Mouse (Mus musculus) induced T-regulatory cell, adult 2 months (primary cell): ENCODE data around the gene Aspdh.

ENCODE experiments used
- DNase-seq: peaks from one replicate; pipeline ENCODE4 v3.0.0-alpha.2; 2012; ENCODE audit warnings: low read depth

The Aspdh gene

DNA sequence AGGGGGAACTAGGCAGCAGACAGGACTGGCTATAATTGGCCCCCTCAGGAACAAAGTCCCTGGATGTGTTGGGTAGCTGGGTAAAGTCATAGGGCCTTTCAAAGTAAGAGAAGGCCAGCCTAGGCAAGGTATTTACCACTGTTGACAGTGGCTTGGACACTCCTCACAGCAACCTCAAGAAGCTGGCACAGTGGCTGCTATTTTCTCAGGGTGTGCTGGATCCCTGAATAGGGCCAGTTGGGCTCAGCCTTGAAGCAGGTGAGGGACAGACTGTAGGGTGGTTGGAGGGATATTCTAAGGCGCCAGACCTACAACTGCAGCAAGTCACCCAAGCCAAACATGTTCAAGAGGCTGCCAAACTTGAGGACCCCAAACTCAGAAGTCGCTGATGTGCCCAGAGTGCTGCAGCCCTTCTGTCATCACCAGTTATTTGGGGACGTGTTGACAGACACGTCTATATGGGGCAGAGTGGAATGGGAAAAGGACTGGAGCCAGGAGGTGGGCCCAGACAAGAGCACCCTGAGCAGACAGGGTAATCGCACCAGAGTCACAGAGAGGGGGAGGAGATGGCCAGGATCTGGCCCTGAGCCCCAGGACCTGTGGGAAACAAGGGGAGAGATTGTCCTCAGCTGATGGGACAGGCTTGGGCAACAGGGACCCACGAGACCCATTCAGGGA, 6.8 kb downstream of the Aspdh start:
- no peak for DNase-seq

DNA sequence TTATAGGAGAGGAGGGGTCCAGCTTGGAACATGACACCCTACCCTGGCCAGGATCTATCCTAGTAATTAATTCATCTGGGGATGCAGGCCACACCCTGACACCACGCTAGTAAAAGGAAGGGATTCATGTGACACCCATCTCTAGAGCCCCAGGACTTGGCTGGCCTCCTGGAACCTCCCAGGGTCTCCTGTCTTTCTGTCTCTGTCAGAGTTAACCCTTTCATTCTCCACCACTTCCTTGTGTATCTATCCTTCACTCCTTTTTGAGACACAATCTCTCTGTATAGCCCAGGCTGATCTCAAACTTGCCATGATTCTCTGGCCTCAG, 7.3 kb downstream of the Aspdh start:
- no peak for DNase-seq

DNA sequence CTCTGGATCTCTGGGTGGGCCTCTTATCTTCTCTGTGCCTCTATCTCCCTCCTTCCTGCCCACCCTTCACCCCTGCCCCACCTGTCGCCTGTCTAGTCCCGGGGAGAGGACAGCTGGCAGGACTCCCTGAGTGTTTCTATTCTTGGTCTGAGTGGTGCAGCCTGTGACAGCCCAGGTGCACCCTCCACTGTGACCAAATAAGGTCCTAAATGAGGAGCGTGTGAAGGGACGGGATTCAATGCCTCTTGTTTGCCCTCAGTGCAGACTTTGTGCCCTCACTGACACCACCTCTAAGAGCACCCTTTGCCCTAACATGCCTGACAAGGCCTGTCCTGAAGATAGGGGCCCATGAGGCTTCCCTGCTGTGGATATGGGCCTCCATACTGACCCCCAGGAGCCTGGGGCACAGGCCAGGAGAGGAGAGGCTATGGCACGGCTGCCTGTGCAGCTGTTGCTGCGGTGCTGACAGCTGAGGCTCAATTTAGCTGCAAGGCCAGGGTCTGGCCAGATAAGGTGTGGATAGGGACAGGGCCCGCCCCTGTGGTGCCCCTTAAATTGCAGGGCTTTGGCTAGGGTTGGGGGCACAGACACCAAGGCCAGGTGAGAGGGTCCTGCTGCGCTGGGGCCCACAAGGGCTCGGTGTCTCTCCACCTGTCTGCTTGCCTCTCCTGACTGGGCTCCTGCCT, 7.9 kb downstream of the Aspdh start:
- DNase-seq, result no peak

DNA sequence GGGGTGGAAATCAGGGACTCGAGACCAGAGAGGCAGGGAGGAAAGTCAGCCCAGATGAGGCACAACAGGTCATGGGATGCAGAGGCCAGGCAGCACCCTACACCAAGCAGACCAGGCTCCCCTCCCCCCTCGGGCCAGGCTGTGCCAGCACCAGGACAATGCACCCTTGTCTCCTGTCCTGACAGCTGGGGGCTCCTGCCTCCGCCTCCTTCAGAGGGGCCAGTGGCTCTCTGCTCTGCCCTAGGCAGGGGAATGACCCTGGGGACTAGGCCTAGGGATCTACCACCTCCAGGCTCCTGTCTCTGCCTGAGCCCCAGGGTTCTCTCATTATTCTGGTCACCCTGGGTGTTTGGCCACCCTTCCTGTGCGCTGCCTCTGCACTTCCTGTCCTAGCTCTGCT, 9.2 kb downstream of the Aspdh start:
- no peak for DNase-seq

DNA sequence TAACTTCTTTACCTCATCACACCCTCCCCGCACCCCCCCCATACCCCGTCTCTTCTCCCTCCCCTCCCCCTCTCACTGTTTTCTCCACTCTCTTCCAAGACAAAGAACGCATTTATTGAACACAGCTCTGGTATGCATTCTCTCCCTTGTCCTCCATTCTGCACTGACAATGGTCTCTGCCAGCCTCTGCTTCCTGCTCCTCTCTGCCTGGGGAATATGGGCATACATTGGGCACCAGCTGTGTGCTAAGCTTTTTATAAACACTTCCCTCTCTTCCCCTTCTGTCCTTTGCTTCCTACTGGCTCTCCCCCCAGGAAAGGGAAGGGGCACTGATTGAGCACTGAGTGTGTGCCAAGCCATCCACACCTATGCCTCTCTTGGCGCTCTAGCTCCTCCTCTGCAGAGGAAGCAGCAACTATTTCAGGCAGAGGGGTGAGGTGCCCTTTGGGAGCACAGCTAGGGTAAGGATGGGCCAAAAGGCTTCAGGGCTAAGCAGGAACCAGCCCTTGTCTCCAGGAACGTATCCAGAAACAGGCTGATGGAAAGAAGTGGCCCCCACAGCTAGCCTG, 9.9 kb downstream of the Aspdh start:
- DNase-seq, result no peak

DNA sequence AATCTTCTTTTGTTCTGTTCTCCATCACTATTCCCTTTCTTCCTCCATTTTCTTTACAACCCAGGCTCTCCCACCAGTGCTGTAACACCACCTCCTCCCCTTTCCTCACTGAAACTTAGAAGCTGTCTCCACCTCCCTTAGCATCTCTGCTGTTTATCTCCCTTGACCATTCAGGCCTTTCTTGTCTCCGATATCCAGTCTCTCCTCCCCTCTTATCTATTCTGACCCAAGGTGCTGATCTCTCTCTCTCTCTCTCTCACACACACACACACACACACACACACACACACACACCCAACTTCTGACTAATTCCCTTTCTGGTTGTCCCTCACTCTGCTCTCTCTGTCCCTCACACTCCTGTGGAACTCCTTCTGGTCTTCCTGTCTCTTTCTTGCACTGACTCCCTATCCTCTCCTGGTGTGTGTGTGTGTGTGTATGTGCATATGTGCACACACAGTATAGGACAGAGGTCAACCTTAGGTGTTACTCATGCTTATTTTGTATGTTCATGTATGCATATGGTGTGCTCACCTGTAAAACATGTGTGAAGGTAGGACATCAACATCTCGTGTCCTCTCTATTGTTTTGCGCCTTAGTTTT, 17.7 kb downstream of the Aspdh start:
- no peak for DNase-seq

DNA sequence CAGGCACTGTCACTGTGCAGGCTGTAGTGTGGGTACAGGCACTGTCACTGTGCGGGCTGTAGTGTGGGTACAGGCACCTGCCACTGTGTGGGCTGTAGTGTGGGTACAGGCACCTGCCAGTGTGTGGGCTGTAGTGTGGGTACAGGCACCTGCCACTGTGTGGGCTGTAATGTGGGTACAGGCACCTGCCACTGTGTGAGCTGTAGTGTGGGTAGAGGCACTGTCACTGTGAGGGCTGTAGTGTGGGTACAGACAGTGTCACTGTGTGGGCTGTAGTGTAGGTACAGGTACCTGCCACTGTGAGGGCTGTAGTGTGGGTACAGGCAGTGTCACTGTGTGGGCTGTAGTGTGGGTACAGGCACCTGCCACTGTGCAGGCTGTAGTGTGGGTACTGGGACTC, 18.9 kb downstream of the Aspdh start:
- DNase-seq, result no peak

DNA sequence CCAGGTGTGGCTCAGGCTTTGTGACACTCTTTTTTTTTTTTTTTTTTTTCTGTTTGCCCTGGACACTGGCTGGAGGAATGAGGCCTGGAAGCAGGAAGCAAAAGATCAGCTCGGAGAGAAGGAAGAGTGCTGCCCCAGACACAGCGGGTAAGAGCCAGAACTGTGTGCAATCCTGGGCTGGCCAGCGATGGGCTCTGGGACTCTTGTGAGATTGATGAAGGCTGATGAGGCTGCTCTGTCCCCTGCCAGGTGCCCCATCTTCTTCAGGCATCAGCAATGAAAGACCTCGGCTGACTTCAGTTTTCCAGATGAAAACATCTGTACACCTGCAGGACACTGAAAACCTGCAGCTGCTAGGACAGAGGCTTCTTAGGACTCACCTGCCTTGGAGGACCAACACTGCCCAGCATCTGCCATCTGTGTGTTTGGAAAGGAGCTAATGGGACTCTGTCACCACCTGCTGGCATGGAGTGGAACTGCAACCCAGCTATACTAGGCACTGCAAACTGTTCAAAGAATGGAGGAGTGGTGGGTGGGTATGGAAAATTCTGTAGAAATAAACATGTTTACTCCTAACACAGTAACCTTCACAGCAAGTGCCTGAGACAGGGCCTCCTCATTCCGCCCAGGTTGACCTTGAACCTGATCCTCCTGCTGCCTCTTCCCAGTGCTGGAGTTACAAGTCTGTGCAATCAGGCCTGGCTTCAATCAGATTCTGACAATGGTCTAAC, 19.8 kb downstream of the Aspdh start:
- peak; percentile 90 for DNase-seq

DNA sequence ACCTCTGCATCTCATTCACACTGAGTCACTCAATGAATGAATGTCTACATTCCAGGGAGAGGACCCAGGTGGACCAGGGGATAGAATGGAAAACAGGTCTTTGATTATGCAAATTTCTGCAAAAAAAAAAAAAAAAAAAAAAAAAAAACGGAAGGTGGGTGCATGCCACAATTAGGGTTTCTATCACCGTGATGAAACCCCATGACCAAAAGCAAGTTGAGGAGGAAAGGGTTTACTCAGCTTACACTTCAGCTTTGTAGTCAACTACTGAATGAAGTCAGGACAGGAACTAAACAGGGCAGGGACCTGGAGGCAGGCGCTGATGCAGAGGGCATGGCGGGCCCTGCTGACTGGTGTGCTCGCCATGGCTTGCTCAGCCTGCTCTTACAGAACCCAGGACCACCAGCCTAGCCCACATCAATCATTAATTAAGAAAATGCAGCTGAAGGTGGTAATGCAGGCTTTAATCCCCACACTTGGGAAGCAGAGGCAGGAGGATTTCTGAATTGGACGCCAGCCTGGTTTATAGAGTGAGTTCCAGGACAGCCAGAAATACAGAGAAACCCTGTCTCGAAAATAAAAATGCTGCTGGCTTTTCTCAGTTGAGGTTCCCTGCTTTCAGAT, 20.5 kb downstream of the Aspdh start:
- no peak for DNase-seq

DNA sequence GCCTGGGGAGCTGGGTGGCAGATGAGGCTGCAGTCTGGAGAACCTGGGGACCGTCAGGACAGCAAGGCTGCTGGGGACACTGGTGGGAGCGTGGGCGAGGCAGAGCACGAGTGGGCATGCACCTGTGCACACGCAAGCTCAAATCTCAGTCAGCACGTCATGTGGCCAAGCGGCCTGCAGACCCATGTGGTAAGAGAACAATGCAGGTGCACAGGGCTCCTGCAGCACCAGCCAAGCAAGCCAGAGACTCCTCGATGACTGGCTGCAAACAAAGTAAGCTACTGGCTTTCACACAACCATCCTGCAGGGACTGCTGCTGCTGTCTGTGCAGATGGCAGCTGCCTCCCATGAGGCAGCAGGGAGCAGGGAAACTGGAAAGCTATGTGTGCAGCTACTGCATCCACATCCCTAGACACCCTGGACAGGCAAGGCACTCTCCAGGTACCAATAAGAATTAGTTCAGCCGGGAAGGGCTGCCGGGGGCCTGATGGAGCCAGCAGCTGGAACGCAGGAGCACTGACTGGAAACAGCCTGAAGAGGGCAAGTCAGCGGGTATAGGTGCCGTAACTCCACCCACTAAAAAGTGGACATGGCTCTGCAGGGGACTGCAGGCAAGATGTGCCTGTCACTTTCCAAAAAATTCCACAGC, 21.9 kb downstream of the Aspdh start:
- no peak for DNase-seq

DNA sequence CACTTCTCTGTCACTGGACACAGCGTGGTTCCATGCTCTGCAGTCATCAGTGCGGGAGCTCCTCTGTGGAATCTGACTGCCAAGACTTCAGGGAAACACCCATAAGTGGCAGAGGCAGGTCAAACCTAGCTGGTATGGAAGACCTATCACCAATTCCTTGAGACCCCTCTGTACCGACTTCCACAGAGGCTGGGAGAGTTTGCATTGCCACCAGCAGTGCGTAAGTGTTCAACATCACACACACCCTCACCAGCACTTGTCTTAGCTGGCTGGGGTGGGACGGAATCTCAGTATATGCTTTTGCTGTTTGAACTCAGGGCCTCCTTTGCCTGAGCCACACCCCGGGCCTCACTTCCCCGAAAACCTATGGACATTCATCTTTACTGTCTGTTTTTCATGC, 22.7 kb downstream of the Aspdh start:
- DNase-seq, result no peak

DNA sequence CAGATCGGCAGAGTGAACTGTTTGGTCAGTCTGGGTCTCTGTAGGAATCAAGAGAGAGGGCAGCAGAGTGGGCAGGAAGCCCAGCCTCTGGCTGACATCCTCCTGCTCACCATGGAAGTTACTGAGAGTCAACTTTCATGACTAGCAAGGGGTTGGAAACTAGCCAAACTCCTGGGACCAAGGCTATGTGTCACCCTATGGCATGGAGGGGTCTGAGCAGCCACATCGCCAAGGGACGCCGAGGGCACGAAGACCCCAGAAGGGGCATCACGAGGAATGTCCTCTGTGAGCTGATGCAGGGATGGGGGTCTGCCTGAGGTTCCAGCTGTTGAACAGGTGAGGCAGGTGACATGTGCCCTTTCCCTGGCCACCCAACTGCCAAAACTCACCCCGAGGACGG, 23.4 kb downstream of the Aspdh start:
- no peak for DNase-seq

DNA sequence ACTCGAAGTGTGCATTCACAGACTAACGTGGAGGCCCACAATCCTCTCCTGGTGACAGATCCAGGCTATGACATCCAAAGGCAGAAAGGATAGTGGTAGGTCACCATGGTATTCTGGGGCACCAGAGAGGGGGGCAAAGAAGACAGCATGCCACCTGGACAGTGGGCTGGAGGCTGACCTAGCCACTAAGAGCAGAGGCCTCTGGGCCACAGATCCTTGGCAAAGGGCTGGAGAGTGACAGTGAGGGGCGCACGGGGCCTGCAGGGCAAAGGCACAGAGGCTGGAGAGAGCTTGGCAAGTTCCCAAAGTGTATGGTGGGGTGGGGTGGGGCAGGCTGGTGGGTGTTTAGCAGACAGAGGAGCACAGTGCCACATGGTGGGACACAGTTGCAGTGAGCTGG, 25.1 kb downstream of the Aspdh start:
- DNase-seq, result no peak

DNA sequence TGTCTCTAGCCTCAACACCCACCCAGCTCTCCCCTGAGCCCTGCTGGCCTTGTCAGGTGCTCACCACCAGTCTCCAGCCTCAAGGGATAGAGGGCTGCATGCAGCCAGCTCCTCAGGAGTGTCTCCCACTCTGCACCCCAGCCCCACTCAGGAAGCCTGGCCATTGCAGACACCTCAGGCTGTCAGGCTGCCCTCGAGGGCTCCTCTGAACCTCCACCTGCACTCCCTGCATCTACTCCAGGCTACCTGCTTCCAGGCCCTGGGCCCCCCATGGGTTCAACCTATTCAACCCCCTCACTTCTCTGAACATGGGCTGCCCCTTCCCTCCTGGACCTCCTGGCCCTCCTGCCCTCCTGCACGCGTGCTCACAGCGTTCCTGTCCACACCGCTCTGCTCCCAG, 26.2 kb downstream of the Aspdh start:
- DNase-seq, result no peak

DNA sequence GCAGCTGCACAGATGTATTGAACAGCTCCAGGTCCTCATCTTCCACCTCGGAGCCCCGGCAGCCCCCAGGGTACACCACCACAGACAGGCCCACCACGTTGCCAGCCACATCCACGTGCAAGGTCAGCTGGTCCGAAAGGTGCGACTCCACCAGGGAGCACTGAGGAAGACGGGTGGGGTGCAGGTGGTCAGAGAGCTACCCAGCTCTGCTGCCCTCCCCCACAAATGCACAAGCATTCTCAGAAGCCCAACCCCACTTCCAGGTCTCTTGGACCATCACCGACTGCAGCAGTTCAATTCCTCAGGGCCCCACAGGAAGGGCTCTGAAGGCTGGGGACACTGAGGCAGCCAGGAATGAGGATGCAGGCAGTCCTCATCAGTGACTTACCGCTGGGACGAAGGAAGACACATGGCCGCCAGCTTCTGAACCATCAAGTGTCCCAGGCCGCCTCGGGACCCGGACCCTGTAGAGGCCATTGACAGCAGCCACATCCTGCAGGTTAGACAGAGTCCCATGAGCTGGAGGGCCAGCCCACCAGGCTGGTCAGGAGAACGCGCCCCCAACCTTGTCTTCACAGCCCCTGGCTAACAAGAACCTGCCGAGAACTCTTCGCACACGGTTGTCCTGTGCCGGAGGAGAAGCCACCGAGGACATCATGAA, 27.1 kb downstream of the Aspdh start:
- no peak for DNase-seq

DNA sequence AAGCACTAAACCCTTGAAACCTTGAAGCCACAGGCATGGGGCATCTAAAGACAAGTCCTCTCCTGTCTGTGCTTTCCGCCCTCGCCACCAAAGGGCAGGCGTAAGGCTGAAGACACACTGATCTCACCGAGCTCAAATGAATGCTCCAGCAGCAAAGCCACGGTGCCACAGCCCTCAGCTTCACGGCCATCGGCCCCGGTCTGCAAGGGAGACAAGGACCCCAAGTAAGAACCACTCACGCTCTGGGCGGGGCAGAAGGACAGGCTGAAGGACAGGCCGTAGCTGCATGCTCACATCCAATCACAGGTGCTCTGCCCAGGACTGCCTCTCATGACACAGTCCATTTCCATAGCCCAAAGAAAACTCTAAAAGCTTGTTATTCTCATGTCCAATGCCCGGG, 29.5 kb downstream of the Aspdh start:
- DNase-seq, result no peak

DNA sequence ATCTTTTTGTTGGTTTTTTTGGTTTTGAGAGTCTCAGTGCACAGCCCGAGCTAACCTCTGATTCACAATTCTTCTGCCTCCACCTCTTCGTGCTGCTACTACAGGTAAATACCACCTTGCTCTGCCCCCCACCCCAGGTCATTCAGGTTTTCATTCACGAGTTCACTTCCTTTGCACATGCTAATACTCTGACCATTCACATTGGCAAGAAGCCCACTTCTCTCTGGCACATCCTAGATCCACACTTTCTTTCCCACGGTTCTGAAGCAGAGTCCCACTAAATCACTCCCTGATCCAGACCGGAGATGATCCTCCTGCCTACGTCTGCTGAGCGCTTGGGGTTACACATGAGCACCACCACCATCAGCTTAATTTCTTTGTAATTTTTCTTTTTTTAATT, 29.9 kb downstream of the Aspdh start:
- DNase-seq, result no peak

DNA sequence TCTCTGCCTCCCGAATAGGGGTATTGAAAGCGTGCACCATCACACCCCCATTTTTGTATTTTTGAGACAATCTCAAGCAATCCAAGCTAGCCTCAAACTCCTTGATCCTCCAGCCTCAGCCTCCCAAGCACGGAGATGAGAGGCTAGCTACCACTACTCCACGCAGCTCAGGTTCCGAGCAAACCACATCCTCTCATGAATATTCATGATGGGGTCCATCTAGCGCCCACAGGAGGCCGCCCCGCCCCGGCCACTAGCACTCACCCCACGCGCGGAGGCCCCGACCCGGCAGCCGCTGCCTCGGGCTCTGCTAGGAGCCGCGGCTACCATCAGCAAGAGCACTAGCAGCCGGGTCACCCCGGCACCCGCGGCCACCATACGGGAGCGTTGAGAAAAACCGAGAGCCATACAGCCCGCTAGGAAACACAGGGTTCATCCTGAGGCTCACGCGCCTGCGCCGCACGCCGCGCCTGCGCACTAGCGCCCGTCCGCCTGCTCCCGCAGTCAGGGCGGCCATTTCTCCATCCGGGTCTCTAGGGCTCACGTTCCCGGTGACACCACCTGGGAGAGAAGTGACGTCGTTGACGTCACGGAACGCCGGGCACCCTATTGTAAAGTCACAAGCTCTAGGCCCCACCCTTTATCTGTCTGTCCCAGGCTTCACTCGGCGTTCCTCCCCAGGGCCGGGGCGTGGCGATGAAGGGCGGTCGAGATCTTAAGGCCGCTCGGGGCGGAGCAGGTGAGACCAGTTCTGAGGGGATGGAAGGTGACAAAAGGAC, 31.0 kb downstream of the Aspdh start, which contains the start of the genes Emc10 and Fam71e1:
Gene Emc10, minus strand, starts transcription at position 538 of the 779 bp plus-strand sequence.
Gene Fam71e1, plus strand, starts transcription at position 590 of the 779 bp plus-strand sequence.
- peak; percentile 100 for DNase-seq

DNA sequence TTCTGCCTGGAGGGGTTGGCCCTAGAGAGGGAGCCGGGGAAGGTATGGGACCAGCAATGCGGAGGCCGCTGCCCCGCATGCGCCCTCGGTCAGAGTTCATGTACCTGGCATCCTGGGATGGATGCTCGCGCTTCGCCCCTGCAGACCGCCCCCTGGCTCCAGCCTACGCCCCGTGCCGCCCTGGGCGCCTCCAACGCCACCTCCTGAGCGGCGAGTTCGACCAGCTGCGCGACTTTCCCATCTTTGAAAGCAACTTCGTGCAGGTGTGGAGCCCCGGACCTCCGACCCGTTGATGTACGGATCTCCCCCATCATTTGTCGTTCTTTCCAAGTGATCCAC, 31.5 kb downstream of the Aspdh start:
- DNase-seq, result no peak

DNA sequence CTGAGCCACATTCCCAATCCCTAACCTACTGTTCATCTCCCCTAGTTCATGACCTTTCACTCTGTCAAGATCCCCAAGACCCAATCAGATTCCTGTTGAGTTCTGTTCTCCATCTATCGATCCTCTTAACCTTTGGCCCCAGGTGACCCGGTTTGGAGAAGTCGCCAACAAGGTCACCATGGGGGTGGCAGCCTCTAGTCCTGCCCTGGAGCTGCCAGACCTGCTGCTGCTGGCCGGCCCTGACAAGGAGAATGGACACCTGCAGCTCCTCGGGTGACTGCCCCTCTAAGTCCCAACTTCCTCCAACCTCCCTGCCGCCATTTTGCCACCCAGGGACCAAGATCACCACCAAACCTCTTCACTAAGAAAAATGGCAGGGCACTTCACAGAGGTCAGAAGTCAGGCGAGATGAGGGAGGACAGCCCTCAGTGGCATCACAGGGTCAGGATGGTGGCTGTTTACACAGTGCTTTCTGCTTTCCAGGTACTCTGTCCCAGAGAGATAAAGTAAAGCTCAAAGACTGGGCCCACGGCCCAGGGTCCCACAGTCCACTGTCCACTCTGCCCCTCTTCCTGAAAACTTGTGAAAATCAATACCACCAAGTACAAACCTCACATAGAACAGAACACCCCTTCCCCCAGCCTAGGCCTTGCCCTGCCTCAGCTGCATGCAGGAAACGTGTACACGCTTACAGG, 32.3 kb downstream of the Aspdh start:
- no peak for DNase-seq
